Mouse (Mus musculus): ENCODE measurements around the gene Naa11.

Naa11 gene

DNA sequence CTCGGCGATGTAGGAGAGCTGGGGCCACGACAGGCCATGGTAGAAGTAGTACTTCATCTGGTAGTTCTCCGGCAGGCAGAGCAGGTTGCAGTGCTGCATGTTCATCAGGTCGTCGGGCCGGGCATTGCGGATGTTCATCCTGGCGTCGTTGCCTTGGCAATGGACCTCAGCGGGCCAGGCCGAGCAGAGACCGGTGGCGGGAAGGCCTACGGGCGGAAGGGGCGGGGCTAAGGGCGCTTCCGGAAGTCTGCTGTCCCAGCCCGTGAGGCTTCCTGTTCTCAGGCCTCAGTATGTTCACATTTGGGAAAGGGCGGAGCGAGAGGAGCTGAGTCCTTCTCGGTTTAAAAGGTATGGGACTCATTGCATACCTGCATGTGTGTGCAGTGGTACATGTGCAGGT lies at the start of gene Naa11:
Gene Naa11 (minus strand): TSS at position 220 of the 400 bp plus-strand sequence.
- no peak for DNase-seq (ENCODE audit: low read depth, low spot score)

DNA sequence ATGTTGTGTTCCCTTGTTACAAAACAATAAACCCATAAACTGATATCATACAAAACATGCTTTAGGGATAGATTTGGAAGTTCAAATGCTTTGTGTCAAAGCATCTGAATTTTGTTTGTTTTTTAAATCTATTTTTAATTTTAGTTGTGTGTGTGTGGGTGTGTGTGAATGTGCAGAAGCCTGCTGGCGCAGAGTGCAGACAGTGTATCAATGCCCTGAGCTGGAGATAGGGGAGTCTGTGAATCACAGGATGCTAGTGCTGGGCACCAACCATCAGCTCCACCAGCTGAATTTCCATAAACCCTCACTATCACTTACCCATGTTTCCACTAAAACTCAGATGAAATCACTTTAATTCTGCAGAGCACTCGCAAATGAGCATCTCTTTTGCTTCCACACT lies 40.3 kb upstream of the Naa11 start:
- no peak for DNase-seq (ENCODE audit: low read depth, low spot score)

DNA sequence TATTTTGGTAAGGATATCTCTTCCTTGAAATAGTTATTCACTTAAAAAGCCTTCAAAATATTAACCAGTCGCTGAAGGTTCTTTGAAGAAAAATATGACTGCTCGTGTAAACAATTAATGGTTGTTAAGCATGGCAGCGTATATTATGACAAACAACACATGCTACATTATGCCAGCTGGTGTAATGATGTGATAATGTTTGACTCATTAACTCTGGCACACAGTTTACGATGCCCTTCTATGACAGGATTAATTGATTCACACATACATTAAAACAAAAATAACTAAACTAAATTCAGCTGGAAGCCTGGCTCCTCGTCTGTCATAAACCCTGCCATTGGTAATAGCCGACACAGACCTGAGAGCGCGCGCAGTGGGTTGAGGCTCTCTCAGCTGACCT lies 37.8 kb upstream of the Naa11 start:
- DNase-seq (ENCODE audit: low read depth, low spot score), result no peak

DNA sequence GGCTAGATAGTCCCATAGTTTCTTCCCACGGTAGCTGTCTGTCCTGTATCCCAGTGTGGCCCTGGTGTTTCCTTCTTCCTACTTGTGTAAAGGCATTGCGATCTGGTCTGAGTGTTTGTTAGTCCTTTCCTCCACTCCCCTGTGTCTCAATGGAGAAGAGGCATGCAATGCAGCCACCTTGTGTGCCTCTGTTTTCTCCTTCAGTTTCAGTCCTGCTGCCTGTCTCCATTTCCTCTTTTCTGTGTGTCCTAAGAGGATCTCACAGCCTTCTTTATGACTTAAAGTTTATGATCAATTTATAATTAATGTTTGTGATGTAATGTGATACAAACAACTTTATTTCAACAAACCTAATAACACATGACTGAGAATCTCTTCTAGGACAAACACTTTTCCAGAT lies 29.5 kb upstream of the Naa11 start:
- no peak for DNase-seq (ENCODE audit: low read depth, low spot score)

DNA sequence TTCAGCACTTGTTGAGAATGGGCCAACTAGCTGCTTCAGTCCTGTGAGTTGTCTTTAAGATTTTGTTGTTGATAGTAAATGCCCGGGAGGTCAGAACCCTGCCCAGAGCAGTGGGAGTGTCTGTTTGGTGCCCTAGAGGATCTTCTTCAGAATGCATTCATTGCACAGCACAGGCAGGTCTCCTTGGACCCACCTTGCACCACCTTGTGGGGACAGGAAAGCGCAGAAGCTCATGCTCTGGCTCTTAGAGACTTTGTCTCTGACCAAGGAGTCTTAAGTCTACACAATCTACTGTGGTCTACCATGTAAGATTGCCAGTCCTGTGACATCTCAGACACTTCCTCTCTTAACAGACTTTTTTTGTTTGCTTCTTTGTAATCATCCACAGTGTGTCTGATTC lies 25.0 kb upstream of the Naa11 start:
- DNase-seq (ENCODE audit: low read depth, low spot score), result no peak

DNA sequence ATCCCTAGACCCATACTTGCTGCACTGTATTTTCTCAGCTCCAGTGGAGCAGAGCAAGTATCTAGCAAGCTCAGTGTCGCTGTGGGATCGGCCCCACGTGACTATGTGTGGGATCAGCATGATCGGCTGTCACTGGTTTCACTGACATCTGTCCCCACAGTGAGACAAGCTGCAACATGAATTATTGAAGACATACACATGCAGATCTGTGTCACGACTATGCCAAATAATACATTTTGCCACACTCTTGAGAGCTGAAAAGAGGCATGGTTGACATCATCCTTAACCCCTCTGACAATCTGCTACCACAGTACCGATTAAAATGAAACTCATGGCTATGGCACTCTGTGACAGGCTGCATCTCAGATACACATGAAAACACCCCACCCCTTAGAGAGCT lies 23.7 kb upstream of the Naa11 start:
- peak; percentile 0 for DNase-seq (ENCODE audit: low read depth, low spot score)

DNA sequence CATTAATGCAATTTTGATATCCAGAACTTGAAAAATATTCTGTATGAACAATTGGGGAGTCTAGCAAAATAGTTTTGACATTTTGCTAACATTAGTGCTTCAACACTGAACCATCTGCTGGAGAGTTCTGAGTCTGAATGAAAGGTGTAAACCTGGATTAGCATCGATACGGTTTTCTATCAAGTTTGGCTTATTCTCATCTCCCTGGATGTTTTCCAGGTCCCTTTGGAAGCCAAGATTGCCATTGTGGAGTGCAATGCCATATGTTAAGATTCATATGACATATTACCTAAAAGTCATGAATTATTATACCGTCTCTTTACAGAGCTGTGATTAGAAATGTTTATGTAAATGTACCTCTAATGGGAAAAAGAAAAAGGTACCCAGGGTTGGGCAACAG lies 21.5 kb upstream of the Naa11 start:
- DNase-seq (ENCODE audit: low read depth, low spot score), result no peak

DNA sequence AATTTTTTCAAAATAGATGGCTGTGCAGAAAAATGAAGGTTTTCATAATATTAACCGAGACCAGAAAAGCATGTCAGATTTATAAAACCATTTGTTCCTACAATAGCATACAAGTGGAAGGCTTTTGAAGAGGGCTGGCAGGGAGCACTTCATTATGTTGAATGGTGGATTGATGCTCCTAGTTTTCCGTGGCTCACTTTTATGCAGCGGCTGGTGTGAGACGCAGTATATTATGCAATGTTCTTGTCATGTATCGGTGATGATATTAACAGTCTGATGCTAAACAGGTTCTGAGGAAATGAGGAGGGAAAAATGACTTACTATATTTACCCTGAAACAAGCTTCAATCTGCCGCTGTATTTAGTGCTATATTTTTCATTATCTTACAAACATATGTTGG lies 18.0 kb upstream of the Naa11 start:
- no peak for DNase-seq (ENCODE audit: low read depth, low spot score)

DNA sequence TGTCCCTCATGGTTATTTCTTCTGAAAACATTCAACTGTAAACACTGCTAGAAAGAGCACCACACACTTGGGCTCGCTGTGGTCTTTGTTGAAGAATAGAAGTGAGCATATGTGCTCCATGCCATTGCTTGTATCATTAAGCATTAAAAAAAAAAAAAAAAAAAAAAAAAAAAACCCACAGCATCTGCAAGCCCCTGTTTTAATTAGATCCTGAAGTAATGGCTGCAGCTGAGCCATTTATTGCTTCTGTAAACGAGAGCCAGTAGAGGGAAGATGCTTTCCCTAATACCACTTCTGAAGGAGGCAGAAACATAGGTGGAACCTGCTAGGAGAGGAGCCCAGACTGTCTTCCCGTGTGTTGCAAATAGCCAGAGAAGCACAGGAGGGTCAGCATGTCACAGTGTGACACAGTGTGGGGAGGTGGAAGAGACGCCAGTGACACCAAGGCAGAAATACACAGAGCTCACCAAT lies 17.1 kb upstream of the Naa11 start:
- DNase-seq (ENCODE audit: low read depth, low spot score), result no peak

DNA sequence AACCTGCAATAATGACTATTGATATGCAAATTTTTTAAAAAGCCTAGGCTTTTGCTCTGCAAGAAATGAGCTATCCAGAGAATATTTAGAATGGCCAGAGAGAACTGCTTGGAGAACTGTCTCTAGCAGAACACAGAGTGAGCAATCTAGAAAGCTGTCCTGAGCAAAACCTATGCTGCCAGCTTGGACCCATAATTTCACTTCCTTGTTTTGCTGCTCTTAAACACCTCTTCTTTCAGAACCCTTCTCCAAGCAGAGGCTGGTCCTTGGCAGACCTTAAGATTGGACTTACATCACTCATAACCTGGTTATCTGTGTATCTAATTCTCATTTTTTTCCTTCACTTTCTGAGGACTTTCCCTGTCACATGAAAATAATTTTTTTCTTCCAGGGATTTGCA lies 8.9 kb upstream of the Naa11 start:
- no peak for DNase-seq (ENCODE audit: low read depth, low spot score)

DNA sequence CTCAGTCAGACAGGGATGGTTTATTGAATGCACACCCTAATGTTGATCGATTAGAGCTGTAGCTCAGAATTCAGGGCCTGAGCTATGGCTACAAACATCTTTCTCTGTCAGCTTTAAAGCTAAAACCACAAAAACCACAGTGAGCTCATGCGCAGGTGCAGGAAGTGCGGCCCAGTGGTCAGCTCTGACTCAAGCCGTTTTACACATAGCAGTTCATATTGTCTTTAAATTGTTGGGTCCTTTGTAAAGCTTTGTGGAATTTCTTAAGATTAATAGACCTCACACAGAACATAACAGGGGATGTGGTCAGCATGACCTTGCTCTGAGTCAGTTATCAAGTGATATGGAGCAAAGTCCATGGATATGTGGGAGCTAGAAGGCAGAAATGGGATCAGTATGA lies 5.4 kb upstream of the Naa11 start:
- no peak for DNase-seq (ENCODE audit: low read depth, low spot score)

DNA sequence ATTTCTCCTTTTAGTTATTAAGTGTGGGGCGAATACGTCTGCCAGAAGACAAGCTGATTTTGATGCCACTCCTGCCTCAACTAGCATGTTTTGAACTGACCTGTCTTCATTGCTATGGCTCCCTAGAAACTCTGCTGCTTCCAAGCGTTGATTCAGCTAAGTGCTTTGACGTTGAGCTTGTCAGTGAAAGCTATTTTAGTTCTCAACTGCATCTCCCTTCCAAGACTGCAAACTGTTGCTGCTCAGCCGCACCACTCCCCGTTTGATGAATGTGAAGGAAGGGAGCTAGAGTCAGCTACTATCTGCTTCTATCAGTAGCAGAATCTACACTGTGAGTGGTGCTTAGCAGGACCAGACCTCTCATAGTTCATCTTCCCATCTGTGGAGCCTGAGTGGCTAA lies 4.6 kb downstream of the Naa11 start:
- DNase-seq (ENCODE audit: low read depth, low spot score), result no peak

DNA sequence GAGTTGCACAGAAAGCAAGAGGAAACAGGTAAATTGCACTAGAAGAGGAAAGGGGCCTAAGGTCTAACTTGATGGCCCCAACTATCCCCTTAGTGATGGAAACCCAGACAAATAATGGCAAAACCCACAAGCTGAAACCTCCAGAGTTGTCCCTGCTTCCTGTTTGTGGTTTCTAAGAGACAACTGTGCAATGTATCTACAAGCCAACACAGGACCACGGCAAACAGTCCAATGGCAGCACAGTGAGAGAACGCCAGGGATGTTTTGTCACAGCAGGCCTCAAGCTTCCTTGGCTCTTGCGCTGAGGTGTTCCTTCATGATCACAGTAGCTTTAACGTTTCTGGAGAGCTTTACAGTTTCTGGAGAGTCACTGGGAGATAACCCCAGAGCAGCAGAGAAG lies 7.8 kb downstream of the Naa11 start:
- DNase-seq (ENCODE audit: low read depth, low spot score), result no peak

DNA sequence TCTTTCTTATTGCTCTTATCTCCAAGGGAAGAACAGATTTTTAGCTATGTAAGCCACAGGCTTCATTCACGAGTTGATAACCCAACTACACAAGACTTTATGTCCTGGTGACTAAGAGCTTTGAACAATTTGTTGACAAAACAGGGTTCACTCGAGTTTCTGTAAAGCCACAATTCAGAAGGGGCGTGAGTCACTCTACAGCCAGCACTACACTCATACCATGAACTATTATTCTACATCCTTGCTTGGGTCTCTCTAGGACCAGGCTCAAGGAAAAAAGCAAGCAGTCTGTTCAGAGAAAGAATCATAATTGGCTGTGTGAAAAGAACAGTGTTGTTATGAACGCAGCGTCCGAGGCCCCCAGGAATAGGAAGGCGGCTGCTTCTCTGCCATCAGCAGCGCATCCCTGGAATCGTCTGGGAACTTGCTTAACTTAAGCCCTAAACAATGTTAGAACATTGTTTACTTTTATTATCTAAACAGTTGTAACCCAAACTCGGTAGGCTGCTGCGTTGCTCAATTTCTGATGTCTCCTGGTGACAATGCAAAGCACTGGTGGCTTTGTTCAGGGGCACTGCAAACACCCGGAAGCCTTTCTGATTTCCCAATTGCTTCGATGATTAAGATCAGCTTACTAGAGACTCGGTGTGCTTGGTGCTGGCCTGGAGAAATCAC lies 9.5 kb downstream of the Naa11 start:
- DNase-seq (ENCODE audit: low read depth, low spot score), result no peak

DNA sequence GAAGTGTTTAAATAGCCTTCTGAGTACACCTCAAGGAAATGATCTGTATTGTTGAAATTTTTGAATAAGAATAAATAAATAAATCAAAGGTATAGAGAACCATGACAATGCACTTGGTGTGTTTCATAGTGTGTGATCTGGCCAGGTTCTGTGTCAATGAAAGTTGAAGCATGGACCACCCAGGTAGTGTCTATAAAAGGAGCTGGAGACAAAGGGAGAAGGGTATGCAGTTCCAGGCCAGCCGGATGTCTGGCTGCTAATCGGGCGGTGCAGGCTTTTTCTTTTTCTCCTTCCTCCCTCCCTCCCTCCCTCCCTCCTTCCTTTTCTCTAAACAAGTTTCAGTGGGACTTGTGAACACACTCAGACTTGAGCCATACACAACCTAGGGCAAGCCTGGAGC lies 12.2 kb downstream of the Naa11 start:
- no peak for DNase-seq (ENCODE audit: low read depth, low spot score)

DNA sequence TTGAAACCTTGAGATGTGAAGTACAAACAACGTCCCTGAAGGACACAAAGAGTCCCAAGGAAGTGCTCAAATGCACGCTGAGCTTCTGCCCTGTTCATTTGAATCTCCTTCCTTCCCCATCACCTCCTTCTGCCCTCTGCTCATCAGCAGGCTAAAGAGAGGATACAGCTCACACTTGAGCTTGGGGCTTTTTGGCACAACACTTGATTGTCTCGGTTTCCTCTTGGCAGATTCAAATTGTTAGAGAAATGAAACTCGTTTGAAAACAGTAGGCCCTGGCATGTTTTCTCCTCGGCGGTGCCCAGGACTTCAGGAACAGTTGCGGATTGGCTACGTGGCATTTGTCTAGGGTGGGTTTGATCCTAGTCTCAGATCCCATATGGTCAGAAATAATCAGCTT lies 27.4 kb downstream of the Naa11 start:
- DNase-seq (ENCODE audit: low read depth, low spot score), result no peak

DNA sequence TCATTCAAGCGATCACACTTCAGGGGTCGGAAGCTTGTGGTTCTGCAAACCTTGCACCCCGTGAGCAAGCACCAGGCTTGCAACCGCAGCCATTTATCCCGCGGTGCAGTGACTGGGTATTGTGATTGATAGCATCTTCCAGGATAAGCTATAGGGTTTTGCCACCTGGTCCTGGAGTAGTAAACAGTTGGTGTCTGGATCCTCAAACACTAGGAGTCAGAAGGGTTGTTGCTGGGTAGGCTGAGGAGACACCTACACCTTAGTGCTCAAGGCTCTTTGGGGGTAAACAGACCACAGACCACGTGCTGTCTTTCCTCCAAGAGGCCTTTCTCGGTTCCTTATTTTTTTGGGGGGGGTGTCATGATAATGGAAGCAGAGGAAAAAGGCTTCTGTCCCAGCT lies 27.9 kb downstream of the Naa11 start:
- DNase-seq (ENCODE audit: low read depth, low spot score), result no peak

DNA sequence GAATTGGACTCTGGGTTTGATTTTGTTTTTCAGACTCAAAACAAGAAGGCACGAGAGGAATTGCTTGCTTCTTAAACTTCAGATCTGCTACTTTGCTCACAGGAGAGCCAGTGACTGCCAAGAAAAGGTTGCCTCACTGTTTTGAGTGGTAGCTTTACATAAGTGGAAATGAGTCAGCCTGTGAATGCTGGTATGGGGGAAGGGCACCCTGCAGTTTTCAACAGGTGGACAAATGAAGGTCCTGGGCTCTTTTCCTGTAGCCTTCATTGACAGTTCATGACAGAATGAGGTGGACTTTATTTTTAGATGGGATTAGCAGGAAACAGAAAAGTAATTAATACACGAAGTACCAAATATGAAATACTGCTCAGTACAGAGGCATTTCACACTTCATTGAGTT lies 29.6 kb downstream of the Naa11 start:
- no peak for DNase-seq (ENCODE audit: low read depth, low spot score)

DNA sequence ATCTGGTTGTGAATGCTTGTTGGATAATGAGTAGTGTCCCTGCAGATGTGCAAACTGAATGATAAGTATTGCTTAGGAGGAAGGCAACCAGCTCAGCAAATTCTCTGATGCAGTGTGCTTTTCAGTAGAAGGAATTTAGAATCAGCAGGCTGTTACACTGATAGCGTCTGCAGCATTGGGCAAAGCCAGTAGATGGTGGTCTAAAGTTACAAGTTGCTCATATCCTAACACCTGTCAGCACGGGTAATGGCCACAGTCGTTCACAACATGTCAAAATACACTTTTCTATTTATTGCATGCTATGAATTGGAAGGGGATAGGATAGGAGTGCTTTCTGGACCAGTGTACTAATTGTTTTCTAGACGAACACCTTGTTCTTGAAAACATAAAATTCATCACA lies 33.1 kb downstream of the Naa11 start:
- DNase-seq (ENCODE audit: low read depth, low spot score), result no peak

DNA sequence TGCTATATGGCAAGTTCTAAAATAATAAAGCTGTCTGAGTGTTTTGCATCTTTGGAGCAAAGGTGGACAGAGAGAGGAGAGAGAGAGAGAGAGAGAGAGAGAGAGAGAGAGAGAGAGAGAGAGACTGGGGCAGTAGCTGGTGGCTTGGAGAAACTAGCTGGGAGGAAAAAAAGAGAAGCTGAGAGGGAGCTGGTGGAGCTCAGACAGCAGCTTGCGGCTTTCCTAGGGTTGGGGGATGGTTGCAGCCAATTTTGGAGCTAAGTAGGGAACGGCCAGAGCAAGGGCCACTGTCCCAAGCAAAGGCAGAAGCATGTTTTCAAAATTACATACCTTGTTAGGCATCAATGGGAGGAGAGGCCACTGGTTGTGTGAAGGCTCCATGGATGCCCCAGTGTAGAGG lies 36.0 kb downstream of the Naa11 start:
- DNase-seq (ENCODE audit: low read depth, low spot score), result no peak

DNA sequence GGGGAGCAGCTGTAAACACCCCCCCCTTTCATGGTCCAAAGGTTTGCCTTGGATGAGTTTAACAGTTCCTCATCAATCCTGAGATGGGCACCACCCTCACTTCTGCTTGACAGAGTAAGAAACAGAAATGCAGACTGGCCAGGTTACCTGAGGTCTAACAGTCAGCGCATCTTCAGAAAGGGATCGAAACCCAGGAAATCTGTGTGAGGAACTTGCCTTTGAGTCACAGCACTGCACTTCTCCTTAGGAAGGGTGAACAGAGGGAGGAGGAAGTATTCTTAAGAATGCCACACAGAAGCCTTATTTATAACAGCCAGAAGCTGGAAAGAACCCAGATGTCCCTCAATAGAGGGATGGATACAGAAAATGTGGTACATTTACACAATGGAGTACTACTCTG lies 37.0 kb downstream of the Naa11 start:
- DNase-seq (ENCODE audit: low read depth, low spot score), result no peak

DNA sequence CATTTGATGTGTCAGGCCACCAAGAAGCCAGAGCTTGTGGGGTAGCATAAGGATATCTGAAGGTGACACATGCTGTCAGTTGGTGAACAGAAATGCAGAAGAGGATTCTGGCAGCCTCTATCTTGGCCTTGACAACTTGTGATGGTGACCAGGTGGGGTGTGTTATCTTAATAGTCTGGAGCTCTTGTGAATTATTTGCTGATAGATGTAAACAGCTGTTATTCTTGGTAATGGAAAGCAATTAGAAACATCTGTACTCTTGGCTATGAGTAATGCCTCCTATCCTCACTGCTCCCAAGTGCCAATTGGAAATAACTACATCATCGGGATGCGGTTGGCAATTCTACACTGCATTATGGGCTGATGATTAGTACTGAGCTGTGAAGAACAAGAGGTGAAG lies 43.4 kb downstream of the Naa11 start:
- no peak for DNase-seq (ENCODE audit: low read depth, low spot score)

DNA sequence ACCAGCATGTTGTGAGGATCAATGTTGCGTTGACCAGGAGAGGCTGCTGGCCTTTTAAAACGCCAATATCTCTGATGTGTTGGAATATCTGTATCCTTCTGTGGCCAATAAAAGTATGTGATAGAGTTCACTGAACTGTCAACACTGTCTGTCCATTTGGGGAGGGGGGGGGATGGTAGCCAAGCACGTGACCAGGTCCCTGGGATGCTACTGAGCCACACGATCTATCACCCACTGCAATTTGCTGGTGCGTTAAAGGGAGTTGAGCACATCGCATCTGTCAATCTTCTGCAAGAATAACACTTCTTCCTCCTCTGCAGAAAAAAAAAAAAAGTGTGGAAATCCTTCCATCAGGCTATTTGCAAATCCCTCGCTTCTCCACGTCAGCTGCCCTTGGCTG lies 43.9 kb downstream of the Naa11 start:
- no peak for DNase-seq (ENCODE audit: low read depth, low spot score)

DNA sequence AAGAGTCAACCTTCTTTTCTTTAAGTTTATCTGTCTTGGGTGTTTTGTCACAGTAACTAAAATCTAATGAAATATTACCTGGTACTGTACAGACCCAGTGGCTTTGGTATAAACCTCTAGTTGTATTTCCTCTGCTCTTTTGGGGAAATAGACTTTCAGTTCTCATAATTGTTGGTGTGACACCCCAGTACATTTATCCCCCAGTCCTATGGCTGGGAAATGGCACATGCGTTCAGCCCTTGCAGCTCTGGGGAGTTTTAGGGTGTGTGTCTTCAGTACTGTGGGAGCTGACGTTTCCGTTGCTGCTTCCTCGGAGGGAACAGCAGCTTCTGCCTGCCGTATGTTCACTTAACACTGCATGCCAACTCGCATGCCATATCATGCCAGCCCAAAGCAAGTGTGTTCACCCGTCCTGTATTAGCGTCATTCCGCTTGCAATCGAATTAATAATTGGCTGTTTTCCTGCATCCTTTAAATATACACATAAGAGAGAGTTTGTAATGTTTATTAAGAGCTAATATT lies 46.4 kb downstream of the Naa11 start:
- no peak for DNase-seq (ENCODE audit: low read depth, low spot score)

Data from retina, postnatal 7 days (tissue).